Mouse (Mus musculus): ENCODE measurements around the gene Anapc2. TPM values are rescaled to one million over a fixed set of nuclear protein-coding genes. Genes with fewer than 3 reads are reported as not detected.

Anapc2 gene
- polyA plus RNA-seq, 1 experiment = 89.4 TPM

GRCm38 (mm10) chr2:25292054-25292544 is 19.8 kb downstream of the Anapc2 start:
- no peaks in the 10 kb centered on the region for H3K36me3 ChIP-seq (ENCODE audit: control insufficient read depth, insufficient read depth)
- H3K27me3 ChIP-seq (ENCODE audit: control insufficient read depth, insufficient read depth, insufficient read length) = peaks cover 80% of the 10 kb centered on the region
- no peak for TF ChIP-seq CEBPB (IDR thresholded peaks at IDR 0.05; ENCODE audit: low read depth)
- no peak for TF ChIP-seq MYOD1 (IDR thresholded peaks at IDR 0.05; ENCODE audit: control insufficient read depth, insufficient read length, low read depth)
- no peak for TF ChIP-seq USF1 (IDR thresholded peaks at IDR 0.05; ENCODE audit: low read depth)
- no peak for TF ChIP-seq MAX (IDR thresholded peaks at IDR 0.05)
- no peak for TF ChIP-seq CTCF (IDR thresholded peaks at IDR 0.05; ENCODE audit: control insufficient read depth, insufficient read depth, insufficient read length)
- TF ChIP-seq FOSL1 (IDR thresholded peaks at IDR 0.05; ENCODE audit: insufficient read depth, low read length, poor library complexity, severe bottlenecking) = no peak
- TF ChIP-seq MYOG (IDR thresholded peaks at IDR 0.05; ENCODE audit: control insufficient read depth, extremely low read depth, insufficient read length) = no peak
- H3ac ChIP-seq (ENCODE audit: control insufficient read depth, insufficient read length, low read depth) = no peak overlapping the region
- no peaks in the 10 kb centered on the region for H3K79me3 ChIP-seq (ENCODE audit: low read depth)
- H3K79me2 ChIP-seq (ENCODE audit: control insufficient read depth, insufficient read depth) = no peaks in the 10 kb centered on the region
- H3K4me3 ChIP-seq (ENCODE audit: insufficient read depth, poor library complexity, severe bottlenecking) = no peak overlapping the region

GRCm38 (mm10) chr2:25292856-25293255 is 20.6 kb downstream of the Anapc2 start:
- Histone ChIP-seq H3K79me3 (ENCODE audit: low read depth) (no peaks in the 10 kb centered on the region), H3ac (ENCODE audit: control insufficient read depth, insufficient read length, low read depth) (no peak overlapping the region), H3K36me3 (ENCODE audit: control insufficient read depth, insufficient read depth) (no peaks in the 10 kb centered on the region), H3K27me3 (ENCODE audit: control insufficient read depth, insufficient read depth, insufficient read length) (peaks cover 88% of the 10 kb centered on the region), H3K4me3 (ENCODE audit: insufficient read depth, poor library complexity, severe bottlenecking) (no peak overlapping the region), H3K79me2 (ENCODE audit: control insufficient read depth, insufficient read depth) (no peaks in the 10 kb centered on the region)
- TF ChIP-seq MAX (IDR thresholded peaks at IDR 0.05) (no peak), CTCF (IDR thresholded peaks at IDR 0.05; ENCODE audit: control insufficient read depth, insufficient read depth, insufficient read length) (peak; percentile 37)

GRCm38 (mm10) chr2:25293706-25294105 is 21.4 kb downstream of the Anapc2 start:
- Histone ChIP-seq H3K4me3 (ENCODE audit: insufficient read depth, poor library complexity, severe bottlenecking) (no peak overlapping the region), H3K36me3 (ENCODE audit: control insufficient read depth, insufficient read depth) (no peaks in the 10 kb centered on the region), H3K79me2 (ENCODE audit: control insufficient read depth, insufficient read depth) (no peaks in the 10 kb centered on the region), H3ac (ENCODE audit: control insufficient read depth, insufficient read length, low read depth) (no peak overlapping the region), H3K27me3 (ENCODE audit: control insufficient read depth, insufficient read depth, insufficient read length) (peaks cover 91% of the 10 kb centered on the region), H3K79me3 (ENCODE audit: low read depth) (no peaks in the 10 kb centered on the region)
- TF ChIP-seq MAX (IDR thresholded peaks at IDR 0.05) = no peak
- no peak for TF ChIP-seq CTCF (IDR thresholded peaks at IDR 0.05; ENCODE audit: control insufficient read depth, insufficient read depth, insufficient read length)
- no peak for TF ChIP-seq USF1 (IDR thresholded peaks at IDR 0.05; ENCODE audit: low read depth)
- TF ChIP-seq CEBPB (IDR thresholded peaks at IDR 0.05; ENCODE audit: low read depth) = no peak
- no peak for TF ChIP-seq MYOD1 (IDR thresholded peaks at IDR 0.05; ENCODE audit: control insufficient read depth, insufficient read length, low read depth)
- TF ChIP-seq MYOG (IDR thresholded peaks at IDR 0.05; ENCODE audit: control insufficient read depth, extremely low read depth, insufficient read length) = no peak
- TF ChIP-seq FOSL1 (IDR thresholded peaks at IDR 0.05; ENCODE audit: insufficient read depth, low read length, poor library complexity, severe bottlenecking) = no peak

GRCm38 (mm10) chr2:25297093-25297492 is 24.8 kb downstream of the Anapc2 start:
- no peak overlapping the region for H3K4me3 ChIP-seq (ENCODE audit: insufficient read depth, poor library complexity, severe bottlenecking)
- H3K27me3 ChIP-seq (ENCODE audit: control insufficient read depth, insufficient read depth, insufficient read length) = peaks cover 67% of the 10 kb centered on the region
- no peaks in the 10 kb centered on the region for H3K79me2 ChIP-seq (ENCODE audit: control insufficient read depth, insufficient read depth)

GRCm38 (mm10) chr2:25298046-25298445 is 25.8 kb downstream of the Anapc2 start:
- no peak overlapping the region for H3K4me3 ChIP-seq (ENCODE audit: insufficient read depth, poor library complexity, severe bottlenecking)
- H3K27me3 ChIP-seq (ENCODE audit: control insufficient read depth, insufficient read depth, insufficient read length) = peaks cover 64% of the 10 kb centered on the region
- no peaks in the 10 kb centered on the region for H3K79me3 ChIP-seq (ENCODE audit: low read depth)
- TF ChIP-seq USF1 (IDR thresholded peaks at IDR 0.05; ENCODE audit: low read depth) (no peak), CEBPB (IDR thresholded peaks at IDR 0.05; ENCODE audit: low read depth) (no peak), MYOD1 (IDR thresholded peaks at IDR 0.05; ENCODE audit: control insufficient read depth, insufficient read length, low read depth) (no peak), MYOG (IDR thresholded peaks at IDR 0.05; ENCODE audit: control insufficient read depth, extremely low read depth, insufficient read length) (no peak), FOSL1 (IDR thresholded peaks at IDR 0.05; ENCODE audit: insufficient read depth, low read length, poor library complexity, severe bottlenecking) (no peak), CTCF (IDR thresholded peaks at IDR 0.05; ENCODE audit: control insufficient read depth, insufficient read depth, insufficient read length) (no peak), MAX (IDR thresholded peaks at IDR 0.05) (no peak)
- H3ac ChIP-seq (ENCODE audit: control insufficient read depth, insufficient read length, low read depth) = no peak overlapping the region
- no peaks in the 10 kb centered on the region for H3K79me2 ChIP-seq (ENCODE audit: control insufficient read depth, insufficient read depth)
- no peaks in the 10 kb centered on the region for H3K36me3 ChIP-seq (ENCODE audit: control insufficient read depth, insufficient read depth)

More at GRCm38 (mm10) chr2:25297093-25297492, 24.8 kb downstream of the Anapc2 start:
- Histone ChIP-seq H3K79me3 (ENCODE audit: low read depth) (no peaks in the 10 kb centered on the region), H3ac (ENCODE audit: control insufficient read depth, insufficient read length, low read depth) (no peak overlapping the region), H3K36me3 (ENCODE audit: control insufficient read depth, insufficient read depth) (no peaks in the 10 kb centered on the region)
- TF ChIP-seq FOSL1 (IDR thresholded peaks at IDR 0.05; ENCODE audit: insufficient read depth, low read length, poor library complexity, severe bottlenecking) (no peak), CEBPB (IDR thresholded peaks at IDR 0.05; ENCODE audit: low read depth) (no peak), MYOD1 (IDR thresholded peaks at IDR 0.05; ENCODE audit: control insufficient read depth, insufficient read length, low read depth) (no peak), USF1 (IDR thresholded peaks at IDR 0.05; ENCODE audit: low read depth) (no peak), MYOG (IDR thresholded peaks at IDR 0.05; ENCODE audit: control insufficient read depth, extremely low read depth, insufficient read length) (no peak), MAX (IDR thresholded peaks at IDR 0.05) (no peak), CTCF (IDR thresholded peaks at IDR 0.05; ENCODE audit: control insufficient read depth, insufficient read depth, insufficient read length) (no peak)

- Histone ChIP-seq H3K27me3 (ENCODE audit: control insufficient read depth, insufficient read depth, insufficient read length) (peaks cover 47% of the 10 kb centered on the region), H3K4me3 (ENCODE audit: insufficient read depth, poor library complexity, severe bottlenecking) (no peak overlapping the region), H3ac (ENCODE audit: control insufficient read depth, insufficient read length, low read depth) (no peak overlapping the region), H3K79me3 (ENCODE audit: low read depth) (no peaks in the 10 kb centered on the region), H3K36me3 (ENCODE audit: control insufficient read depth, insufficient read depth) (no peaks in the 10 kb centered on the region), H3K79me2 (ENCODE audit: control insufficient read depth, insufficient read depth) (no peaks in the 10 kb centered on the region)
- TF ChIP-seq USF1 (IDR thresholded peaks at IDR 0.05; ENCODE audit: low read depth) (no peak), MYOG (IDR thresholded peaks at IDR 0.05; ENCODE audit: control insufficient read depth, extremely low read depth, insufficient read length) (no peak), MAX (IDR thresholded peaks at IDR 0.05) (no peak), MYOD1 (IDR thresholded peaks at IDR 0.05; ENCODE audit: control insufficient read depth, insufficient read length, low read depth) (no peak), FOSL1 (IDR thresholded peaks at IDR 0.05; ENCODE audit: insufficient read depth, low read length, poor library complexity, severe bottlenecking) (no peak), CEBPB (IDR thresholded peaks at IDR 0.05; ENCODE audit: low read depth) (no peak), CTCF (IDR thresholded peaks at IDR 0.05; ENCODE audit: control insufficient read depth, insufficient read depth, insufficient read length) (no peak)
These were observed 31.2 kb downstream of the Anapc2 start for GRCm38 (mm10) chr2:25303452-25303851.
